Mouse (Mus musculus): ENCODE data around the gene Htra1.

Htra1 gene

DNA sequence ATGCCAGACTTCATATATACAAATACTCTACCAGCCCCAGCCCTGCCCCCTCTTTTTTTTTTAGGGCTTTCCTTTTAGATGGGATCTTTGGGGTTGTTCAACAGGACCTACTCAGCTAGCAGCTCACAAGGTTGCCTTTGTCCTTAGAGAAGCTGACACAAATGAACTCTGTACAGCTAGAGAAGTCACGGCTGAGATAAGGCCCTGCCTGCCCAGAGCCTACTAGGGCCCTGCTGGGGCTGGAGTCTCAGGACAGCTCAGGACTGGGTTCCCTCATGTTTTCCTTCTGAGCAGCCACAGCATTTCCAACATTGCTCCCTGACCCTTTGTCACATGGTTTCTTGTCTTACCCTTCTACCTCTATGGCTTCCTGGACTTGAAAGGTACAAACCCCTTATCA lies 91.6 kb downstream of the Htra1 start:
- no peak for DNase-seq

- DNase-seq: no peak
These were observed 95.8 kb downstream of the Htra1 start, which contains the start of gene Dmbt1 for GRCm38 (mm10) chr7:131031755-131032154. Gene Dmbt1, plus strand, starts transcription at chr7:131032053.

All from spleen, adult 18-20 months (tissue).